Mouse (Mus musculus) cortical plate, adult 2 months (tissue): ENCODE measurements around the gene Sap30l. TPM values are rescaled to one million over a fixed set of nuclear protein-coding genes. Genes with fewer than 3 reads are reported as not detected.

ENCODE experiments used
- H3K27ac ChIP-seq: fragments of 200-500 bp; 2 replicates; pipeline ENCODE4 v1.5.1; 2012; ENCODE audit warnings: low read length, control low read depth, inconsistent platforms; ENCODE audit not compliant: insufficient read depth
- H3K4me1 ChIP-seq: fragments of 200-500 bp; 2 replicates; pipeline ENCODE4 v1.6.1; 2011; ENCODE audit warnings: low read length; ENCODE audit not compliant: control insufficient read depth, insufficient read depth
- H3K4me3 ChIP-seq: fragments of 200-500 bp; 2 replicates; pipeline ENCODE4 v1.5.1; 2011; ENCODE audit warnings: mild to moderate bottlenecking, low read length, control low read depth; ENCODE audit not compliant: insufficient read depth
- CTCF ChIP-seq: fragments of 200-500 bp; IDR thresholded peaks from 2 replicates; pipeline ENCODE4 v1.5.1; 2011; ENCODE audit warnings: mild to moderate bottlenecking, control low read depth, low read length; ENCODE audit not compliant: insufficient read depth; ENCODE audit errors: extremely low read depth
- POLR2A ChIP-seq: fragments of 200-500 bp; IDR thresholded peaks from 2 replicates; pipeline ENCODE4 v1.6.1; 2011; ENCODE audit warnings: mild to moderate bottlenecking, low read length, control low read depth; ENCODE audit not compliant: insufficient read depth; ENCODE audit errors: extremely low read depth
- polyA plus RNA-seq: library from polyadenylated mRNA; depleted of rRNA; stranded (reverse); fragments of >200 nt; gene quantifications from 2 replicates; pipeline ENCODE4 v1.2.3, GENCODE M21; 2012; rRNA removed

The Sap30l gene
- polyA plus RNA-seq, 1 experiment, result 37.7 TPM

GRCm38 (mm10) chr11:57853571-57853970 lies 52.1 kb downstream of the Sap30l start:
- TF ChIP-seq CTCF (no peak), POLR2A (no peak)
- Histone ChIP-seq H3K4me3 (no peak overlapping the region), H3K4me1 (no peaks in the 10 kb centered on the region), H3K27ac (no peak overlapping the region)

- H3K4me3 ChIP-seq, result no peak overlapping the region
- H3K4me1 ChIP-seq, result no peaks in the 10 kb centered on the region
- TF ChIP-seq POLR2A (no peak), CTCF (no peak)
- H3K27ac ChIP-seq, result no peak overlapping the region
Measured at GRCm38 (mm10) chr11:57857709-57858108, 56.3 kb downstream of the Sap30l start.

Other genes starting within 250 kb of the Sap30l start
- 6.1 and 6.4 TPM in 2 replicates for gene Galnt10, start 156.2 kb upstream of the Sap30l start, polyA plus RNA-seq
- gene Hand1, start 31.2 kb downstream of the Sap30l start, polyA plus RNA-seq, result not detected in 2 replicates
- gene Larp1, start 207.4 kb downstream of the Sap30l start, polyA plus RNA-seq, result 44.1 and 46.0 TPM in 2 replicates